In genomic region chr8:64265304-64265945, GRCm38 (mm10) we compare ENCODE assay signal across 15 mouse cellular contexts. TPM values are rescaled to one million over a fixed set of nuclear protein-coding genes. Genes with fewer than 3 reads are reported as not detected.
DNase-seq lines count a peak whose midpoint lies in the region; ATAC-seq lines count a peak whose summit lies in the region.
"Had no signal": no experiment of that assay in that cellular context is flagged by ENCODE, and none has a peak within 500 bp of the region (broad histone marks: within the 10 kb centered on the region; RNA-seq: fewer than 3 reads in every experiment).

No protein-coding gene starts in this region.

- no peak overlapping the region for H3K4me2 ChIP-seq in kidney, embryonic 15.5 days
- H3K4me2 ChIP-seq: liver, embryonic 13.5 days had no signal

- no peak overlapping the region for H3K9ac ChIP-seq in kidney, embryonic 15.5 days
- H3K9ac ChIP-seq: liver, embryonic 13.5 days had no signal

- no peak overlapping the region for H3K27ac ChIP-seq in kidney, embryonic 15.5 days
- H3K27ac ChIP-seq: hindbrain, embryonic 10.5 days; liver, embryonic 13.5 days had no signal

- ATAC-seq in kidney, embryonic 15.5 days (replicated peaks; ENCODE audit: low FRiP score) = no peak

- no peaks in the 10 kb centered on the region for H3K9me3 ChIP-seq in kidney, embryonic 15.5 days (replicated peaks)
- H3K9me3 ChIP-seq: hindbrain, embryonic 10.5 days; liver, embryonic 13.5 days had no signal

- H3K27me3 ChIP-seq in kidney, embryonic 15.5 days = no peaks in the 10 kb centered on the region
- H3K27me3 ChIP-seq: liver, embryonic 13.5 days had no signal

- no peak overlapping the region for H3K4me3 ChIP-seq in kidney, embryonic 15.5 days (replicated peaks)
- H3K4me3 ChIP-seq: hindbrain, embryonic 10.5 days; liver, embryonic 13.5 days had no signal

- WGBS in kidney, embryonic 15.5 days = 58% methylated on average over 6 of the region's 6 CpGs

- H3K4me1 ChIP-seq in kidney, embryonic 15.5 days = no peaks in the 10 kb centered on the region
- H3K4me1 ChIP-seq: hindbrain, embryonic 10.5 days; liver, embryonic 13.5 days had no signal

- H3K36me3 ChIP-seq in kidney, embryonic 15.5 days = no peaks in the 10 kb centered on the region
- H3K36me3 ChIP-seq: hindbrain, embryonic 10.5 days; liver, embryonic 13.5 days had no signal

- DNase-seq in kidney, adult 9 months = peak; percentile 37
- DNase-seq in cerebellum, adult 18-20 months = peak; percentile 61 to 63
- peak; percentile 23 to 62 for DNase-seq in cerebellum, postnatal 14 days
- peak; percentile 15 to 27 for DNase-seq in lung, postnatal 4 days
- no peak for DNase-seq in right cerebral cortex, postnatal 4 days
- no peak for DNase-seq in left cerebral cortex, adult 8-10 months (ENCODE audit: low spot score in 2 of 2)
- DNase-seq: adrenal gland, postnatal 36 days; gastrocnemius, postnatal 36 days; layer of hippocampus, postnatal 36 days; liver, embryonic 13.5 days; midbrain, embryonic 14.5 days; right cerebral cortex, postnatal 14 days had no signal

RNA-seq across cellular contexts. Expression of gene Tll1, which starts 59.4 kb away (rescaled TPM):
- polyA plus RNA-seq in kidney, embryonic 15.5 days (2015; fragmentation: Nextera tagmentation; extraction: Ambion mirVana) = 0.60 and 0.77 TPM in 2 replicates
- total RNA-seq in left cerebral cortex, adult 8-10 months (2022) = 1 to 10 TPM; 2.1 to 3.4 (median 2.3) TPM
- total RNA-seq: megakaryocyte progenitor cell, adult 5-6 weeks had no signal

Comparison
In these comparisons a context has a peak if more than half of its experiments do, and no peak if none do; other contexts are left out.
1. DNase-seq: peak in kidney, adult 9 months (single experiment), cerebellum, adult 18-20 months (2 of 2), cerebellum, postnatal 14 days (2 of 2) and lung, postnatal 4 days (2 of 2); none in right cerebral cortex, postnatal 4 days (single experiment) and left cerebral cortex, adult 8-10 months (0 of 2).